Mouse (Mus musculus) erythroblast, embryonic 14.5 days (primary cell): ENCODE measurements around the gene Dmrt1.

Experiments
- GATA1 ChIP-seq: IDR thresholded peaks from 2 replicates; pipeline ENCODE4 v1.6.1; 2012; ENCODE audit warnings: low read length, inconsistent platforms, mixed read lengths
- TAL1 ChIP-seq: IDR thresholded peaks from 3 replicates; pipeline ENCODE4 v1.6.1; 2012; ENCODE audit warnings: low read length, inconsistent platforms, mixed read lengths

DNA sequence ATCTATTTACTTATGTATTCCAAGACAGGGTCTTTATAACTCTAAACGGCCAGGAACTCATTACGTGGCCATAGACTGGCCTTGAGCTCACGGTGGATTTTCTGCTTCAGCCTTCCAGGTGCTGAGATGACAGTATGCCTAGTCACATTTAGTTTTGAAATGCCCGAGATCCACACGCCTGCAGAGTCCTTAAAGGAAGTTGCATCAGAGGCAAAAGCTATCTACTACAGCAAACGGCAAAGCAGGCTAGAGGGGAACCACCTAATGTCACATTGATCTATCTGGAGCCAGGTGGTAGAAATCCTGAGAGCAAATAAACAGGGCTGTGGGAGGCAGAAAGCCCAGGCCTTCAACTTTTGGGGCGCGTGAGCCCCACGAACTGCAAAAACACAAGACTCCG is 540 bp upstream of the Dmrt1 start:
- TF ChIP-seq TAL1 (no peak), GATA1 (no peak)
